Mouse (Mus musculus) olfactory bulb, adult 2 months (tissue): ENCODE measurements around the gene Rfx8.

Experiments used
- CTCF ChIP-seq: fragments of 200-500 bp; IDR thresholded peaks from 2 replicates; pipeline ENCODE4 v1.5.1; 2012; ENCODE audit warnings: low read depth, mild to moderate bottlenecking, low read length, moderate library complexity; ENCODE audit not compliant: insufficient read depth
- POLR2A ChIP-seq: fragments of 200-500 bp; IDR thresholded peaks from 2 replicates; pipeline ENCODE4 v1.6.1; 2012; ENCODE audit warnings: mild to moderate bottlenecking, low read depth, low read length, moderate library complexity; ENCODE audit not compliant: insufficient read depth

- TF ChIP-seq POLR2A (no peak), CTCF (no peak)
Observed at GRCm38 (mm10) chr1:39710604-39711003, 10.2 kb downstream of the Rfx8 start.
